Mouse (Mus musculus) telencephalon, adult 2 months (tissue): ENCODE data around the gene Sp110.
"Not testable (repeated sequence)": the region's sequence is repeated elsewhere in the genome, so short reads cannot be mapped to it uniquely, and the experiment has no call there.

ENCODE experiments used
- DNase-seq: peaks from one replicate; pipeline ENCODE4 v3.0.0-alpha.2; 2011; ENCODE audit warnings: low read depth, low spot score

Sp110 gene

DNA sequence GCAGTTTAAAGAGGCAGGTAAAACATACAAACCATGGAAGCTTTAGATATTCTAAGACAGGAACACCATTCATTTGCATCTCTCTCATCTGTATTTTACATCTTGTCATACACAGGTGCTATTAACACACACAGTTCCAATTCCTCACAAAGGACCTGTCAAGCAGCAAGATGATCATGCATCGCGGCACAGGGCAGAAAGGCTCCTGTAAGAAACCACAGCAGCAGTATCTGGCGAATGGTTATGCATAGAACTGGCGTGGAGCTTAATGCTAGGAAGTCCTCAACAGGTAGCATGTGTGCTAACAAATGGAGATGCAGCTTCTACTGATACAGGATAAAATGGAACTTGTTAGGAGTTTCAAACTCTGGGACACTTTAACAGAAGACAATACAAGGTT is 43.4 kb downstream of the Sp110 start:
- not testable (repeated sequence) for DNase-seq

DNA sequence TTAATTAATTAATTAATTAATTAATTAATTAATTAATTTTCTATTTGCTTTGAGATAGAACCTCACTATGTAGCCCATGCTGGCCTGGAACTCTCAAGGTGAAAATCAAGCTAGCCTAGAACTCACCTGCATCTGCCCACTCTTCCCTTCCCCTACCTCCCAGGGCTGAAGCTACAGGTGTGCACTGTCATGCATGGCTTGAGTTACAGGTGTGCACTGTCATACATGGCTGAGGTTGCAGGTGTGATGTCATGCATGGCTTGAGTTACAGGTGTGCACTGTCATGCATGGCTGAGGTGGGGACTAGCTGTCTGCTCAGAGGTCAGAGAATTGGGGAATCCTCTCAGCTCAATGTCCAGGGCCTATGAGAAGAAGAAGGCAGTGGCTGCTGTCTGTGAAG is 52.2 kb downstream of the Sp110 start:
- DNase-seq = not testable (repeated sequence)

DNA sequence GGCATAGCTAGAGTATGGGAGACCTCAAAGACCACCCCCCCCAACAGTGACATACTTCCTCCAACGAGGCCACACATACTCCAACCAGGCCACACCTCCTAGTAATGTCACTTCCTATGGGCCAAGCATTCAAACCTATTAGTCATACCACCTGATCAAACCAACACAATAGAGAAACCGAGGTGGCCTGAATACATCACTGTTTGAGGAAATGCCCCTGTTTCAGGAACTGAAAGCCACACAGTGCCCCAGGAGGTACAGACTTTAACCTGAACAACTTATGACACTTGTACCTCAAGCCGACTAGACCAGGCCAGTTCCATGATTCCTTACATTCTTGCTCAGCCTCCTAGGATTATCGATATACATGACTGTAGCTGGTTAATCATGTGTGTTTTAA is 54.8 kb downstream of the Sp110 start:
- DNase-seq = not testable (repeated sequence)

DNA sequence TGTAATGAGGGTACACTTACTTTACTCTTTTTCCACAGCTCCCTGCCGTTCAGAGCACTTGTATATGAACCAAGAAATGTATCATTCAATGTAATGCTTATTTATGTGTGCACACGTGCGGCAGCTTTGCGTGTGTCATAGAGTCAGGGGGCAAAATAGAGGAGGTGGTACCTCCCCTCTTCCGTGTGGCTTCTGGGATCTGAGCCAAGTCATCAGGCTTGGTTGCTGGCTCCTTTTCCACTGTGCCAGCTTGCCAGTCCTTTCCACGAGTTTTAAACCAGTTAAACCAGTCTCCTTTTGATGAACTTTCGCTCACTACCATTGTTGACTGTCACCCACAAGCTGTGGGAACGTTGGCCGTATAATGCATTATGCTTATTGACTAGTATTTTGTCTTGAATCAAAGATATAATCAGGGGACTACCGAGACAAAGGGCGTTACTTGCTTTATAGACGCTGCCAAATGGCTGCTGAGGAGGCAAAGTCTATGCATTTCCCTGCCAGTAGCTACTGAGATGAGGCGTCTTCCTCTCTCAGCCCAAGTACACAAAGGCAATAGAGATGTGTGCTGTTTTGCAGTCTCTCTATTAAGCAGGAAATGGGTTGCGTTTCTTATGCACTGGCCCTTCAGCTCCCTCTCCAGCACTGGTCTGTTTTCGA is 70.0 kb downstream of the Sp110 start:
- not testable (repeated sequence) for DNase-seq
